Mouse (Mus musculus) thymus, postnatal 10 days (tissue): ENCODE measurements around the gene Exph5.

Source experiments
- DNase-seq, 2 experiments: peaks; one replicate each; pipeline ENCODE4 v3.0.0; 2021; ENCODE audit warnings: low spot score in 2 of 2

The Exph5 gene

GRCm38 (mm10) chr9:53404753-53405722 lies 103.6 kb downstream of the Exph5 start:
- peak; percentile 79 to 83 for DNase-seq

GRCm38 (mm10) chr9:53408548-53408947 lies 107.1 kb downstream of the Exph5 start:
- DNase-seq: no peak

GRCm38 (mm10) chr9:53408953-53409361 lies 107.5 kb downstream of the Exph5 start:
- no peak for DNase-seq

GRCm38 (mm10) chr9:53409427-53409826 lies 108.0 kb downstream of the Exph5 start:
- DNase-seq: no peak

GRCm38 (mm10) chr9:53422133-53422896 lies 120.8 kb downstream of the Exph5 start:
- no peak for DNase-seq

- DNase-seq: no peak
Observed at GRCm38 (mm10) chr9:53426726-53427125, 125.3 kb downstream of the Exph5 start.
